Mouse (Mus musculus) spleen, adult 18-20 months (tissue): ENCODE data around the gene Casq2.

Source experiments
- DNase-seq, 2 experiments: peaks; one replicate each; pipeline ENCODE4 v3.0.0; 2022; ENCODE audit warnings: mixed read lengths in 2 of 2

Casq2 gene

DNA sequence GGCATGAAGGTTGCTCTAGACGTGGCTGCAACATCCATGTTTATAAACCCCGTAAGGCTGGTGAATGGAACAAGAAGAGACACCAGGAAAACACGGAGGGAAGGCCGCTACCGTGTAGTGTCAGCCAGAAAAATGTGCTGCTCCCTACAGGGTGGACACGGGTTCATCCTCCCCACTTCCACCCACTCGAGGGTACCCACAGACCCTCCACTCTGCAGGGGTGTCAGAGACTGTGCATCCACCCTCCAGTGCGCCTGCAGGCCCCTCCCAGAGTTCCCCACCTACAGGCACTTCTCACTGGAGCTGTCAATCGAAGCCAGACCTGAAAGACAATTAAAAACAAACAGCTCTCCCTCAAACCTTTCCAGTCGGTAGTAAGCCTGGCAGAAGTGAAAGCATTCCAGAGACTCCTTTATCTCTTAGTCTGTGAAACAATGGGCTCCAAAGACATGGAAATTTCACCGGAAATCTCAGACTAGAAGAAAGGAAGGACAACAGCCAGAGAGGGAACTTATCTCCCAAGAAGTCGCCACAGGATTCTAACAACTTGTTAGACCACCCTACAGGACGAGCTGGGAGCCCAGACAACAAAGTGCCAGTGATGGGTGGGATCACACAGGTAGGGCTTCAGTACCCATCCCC, 2.5 kb upstream of the Casq2 start:
- DNase-seq: no peak

DNA sequence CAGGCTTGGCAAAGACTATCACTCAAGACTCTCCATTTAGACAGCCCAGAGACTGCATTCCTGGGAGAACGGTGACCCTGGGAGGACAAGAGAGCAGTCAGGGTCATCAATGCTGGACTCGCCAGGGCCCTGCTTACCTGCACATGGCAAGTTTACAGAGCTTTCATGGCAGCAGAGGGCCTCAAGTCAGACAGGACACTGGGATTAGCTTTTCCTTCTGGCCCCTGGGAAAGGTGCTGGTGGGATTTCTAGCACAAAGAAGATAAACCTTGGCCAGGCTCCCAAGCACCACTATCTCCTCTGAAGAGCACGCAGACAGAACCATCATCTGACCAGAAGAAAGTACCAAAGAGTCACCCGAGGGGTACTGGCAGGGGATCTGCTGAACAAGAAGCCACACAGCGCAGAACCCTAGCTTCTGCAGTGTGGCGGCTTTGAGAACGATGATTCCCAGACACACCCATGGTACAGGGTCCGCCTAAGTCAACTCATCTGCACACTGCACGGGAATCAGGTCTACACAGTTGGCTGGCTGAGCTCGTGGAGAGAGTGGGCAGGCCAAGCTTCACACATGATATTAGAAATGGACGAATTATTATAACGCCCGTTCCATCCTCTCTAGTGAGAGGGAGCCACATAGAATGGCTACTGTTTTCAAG, 1.3 kb upstream of the Casq2 start:
- DNase-seq: no peak

DNA sequence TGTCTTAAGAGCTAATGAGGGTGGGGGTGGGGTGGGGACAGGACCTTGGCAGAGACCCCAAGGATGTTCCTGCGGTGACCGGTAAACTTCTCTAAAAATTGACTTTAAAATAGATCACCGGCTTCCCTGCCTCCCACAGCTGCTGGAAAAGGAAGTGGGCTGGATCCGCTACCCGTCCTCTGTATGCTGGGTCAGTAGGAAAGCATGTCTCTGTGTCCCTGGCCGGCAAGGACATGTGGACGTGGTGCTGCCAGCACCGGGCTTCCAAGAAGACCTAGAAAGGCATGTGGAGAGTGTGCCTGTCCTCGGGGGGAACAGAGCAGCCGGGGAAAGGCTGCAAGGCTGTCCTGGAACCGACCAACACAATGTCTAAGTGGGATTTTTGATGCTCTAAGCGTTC, 496 bp upstream of the Casq2 start:
- no peak for DNase-seq

DNA sequence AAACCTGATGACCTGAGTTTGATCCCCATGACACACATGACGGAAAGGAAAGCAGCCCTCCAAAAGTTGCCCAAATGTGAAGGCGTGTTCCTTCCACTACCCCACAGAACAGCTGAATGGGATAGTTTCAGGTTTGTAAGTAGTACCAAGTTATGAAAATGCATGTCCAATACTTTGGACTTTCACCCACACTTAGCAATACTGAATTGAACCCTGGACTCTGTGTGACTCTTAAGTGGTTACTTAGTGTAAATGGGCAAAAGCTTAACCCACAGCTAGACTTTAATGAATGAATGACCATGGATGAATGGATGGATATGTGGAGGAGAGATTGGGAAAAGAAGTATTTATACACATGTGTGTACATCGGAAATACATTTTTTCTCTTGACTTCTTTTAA, 8.6 kb downstream of the Casq2 start:
- no peak for DNase-seq

DNA sequence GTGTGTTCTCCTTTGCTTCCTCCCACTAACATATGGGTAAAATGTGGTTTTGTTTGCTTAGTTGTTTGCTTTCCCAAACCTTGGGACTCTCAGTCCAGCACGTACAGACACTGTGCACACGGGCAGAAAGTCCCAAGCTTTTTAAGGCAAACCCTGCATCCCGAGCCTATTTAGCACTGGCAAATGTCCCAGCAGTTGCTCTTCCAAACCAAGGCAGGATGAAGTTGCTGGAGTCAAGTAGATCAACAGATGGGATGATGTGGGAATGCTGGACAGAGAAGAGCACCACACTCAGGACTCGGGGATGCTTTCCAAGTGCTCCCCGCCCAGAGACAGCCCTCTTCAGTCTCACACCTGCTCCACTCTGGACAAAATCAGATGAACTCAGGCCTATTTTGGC, 9.2 kb downstream of the Casq2 start:
- DNase-seq: no peak

DNA sequence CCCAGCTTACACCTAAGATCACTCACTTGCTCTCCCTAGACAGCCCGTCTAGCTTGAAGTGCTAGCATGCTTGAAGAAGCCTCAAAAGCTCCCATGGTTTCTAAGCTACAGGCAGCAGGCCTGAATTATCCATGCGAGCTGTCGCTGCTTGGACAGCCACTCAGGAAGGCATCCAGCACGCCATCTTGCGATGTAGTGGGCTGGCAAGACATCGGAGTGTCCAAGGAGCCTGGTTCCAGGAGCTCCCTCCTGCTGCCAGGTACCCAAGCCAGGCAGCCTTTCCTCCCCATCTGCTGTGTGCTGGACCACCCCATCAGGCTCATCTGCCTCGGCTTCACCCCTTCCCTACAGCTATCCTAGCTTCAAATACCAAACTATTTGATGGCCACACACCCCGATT, 10.2 kb downstream of the Casq2 start:
- DNase-seq: no peak

DNA sequence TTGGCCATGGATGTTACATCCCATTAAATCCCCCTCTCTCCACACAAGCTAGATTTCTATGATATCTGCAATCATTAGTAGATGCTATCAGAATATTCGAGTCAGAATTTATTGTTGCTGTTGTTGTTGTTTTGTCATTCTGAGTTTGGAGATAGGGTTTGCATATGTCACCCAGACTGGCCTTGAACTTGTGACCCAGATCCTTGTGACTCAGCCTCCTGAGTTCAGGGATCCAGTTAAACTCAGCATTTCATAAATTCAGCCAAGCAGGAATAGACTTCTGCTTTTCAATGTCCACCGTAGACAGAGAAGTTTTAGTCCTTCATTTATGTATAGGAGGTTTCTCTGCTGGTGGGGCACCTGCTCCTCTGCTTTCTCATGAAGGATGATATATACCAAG, 10.8 kb downstream of the Casq2 start:
- no peak for DNase-seq

DNA sequence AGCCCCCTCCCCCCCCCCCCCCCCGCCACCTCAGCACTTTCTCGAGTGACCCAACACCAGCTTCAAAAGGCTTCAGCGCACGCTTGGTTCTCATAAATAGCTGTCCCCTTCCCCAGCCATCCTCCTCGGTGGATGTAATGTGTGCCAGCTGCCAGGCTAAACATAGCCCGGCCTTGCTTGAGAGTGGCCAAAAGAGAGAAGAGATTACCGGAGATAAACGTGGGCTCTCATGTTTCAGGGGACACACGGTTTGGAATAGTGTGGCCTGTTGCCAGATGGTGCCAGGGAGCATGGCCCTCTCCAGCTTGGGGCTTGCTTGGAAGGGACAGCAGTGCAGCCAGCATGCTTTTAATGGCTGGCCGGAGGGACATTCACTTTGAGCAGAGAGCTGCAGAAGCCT, 13.0 kb downstream of the Casq2 start:
- DNase-seq: no peak

DNA sequence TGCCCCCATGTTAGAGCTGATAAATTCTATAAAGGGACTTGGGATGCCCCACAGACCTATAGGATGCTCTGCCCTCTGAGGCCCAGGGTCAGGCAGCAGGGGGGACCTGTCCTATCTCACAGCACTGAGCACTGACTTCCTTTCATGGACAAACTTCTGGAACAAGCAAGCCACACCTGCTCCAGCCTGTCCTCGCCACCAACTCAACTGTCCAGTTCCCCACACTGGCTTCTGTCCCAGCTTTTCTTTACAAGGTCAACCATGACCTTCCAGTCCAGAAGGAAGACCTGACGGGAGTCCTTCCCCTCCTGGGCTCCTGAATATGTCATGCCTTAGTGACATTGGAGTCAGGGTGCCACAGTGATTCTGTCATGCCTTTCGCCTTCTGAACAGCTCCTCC, 13.6 kb downstream of the Casq2 start:
- no peak for DNase-seq

DNA sequence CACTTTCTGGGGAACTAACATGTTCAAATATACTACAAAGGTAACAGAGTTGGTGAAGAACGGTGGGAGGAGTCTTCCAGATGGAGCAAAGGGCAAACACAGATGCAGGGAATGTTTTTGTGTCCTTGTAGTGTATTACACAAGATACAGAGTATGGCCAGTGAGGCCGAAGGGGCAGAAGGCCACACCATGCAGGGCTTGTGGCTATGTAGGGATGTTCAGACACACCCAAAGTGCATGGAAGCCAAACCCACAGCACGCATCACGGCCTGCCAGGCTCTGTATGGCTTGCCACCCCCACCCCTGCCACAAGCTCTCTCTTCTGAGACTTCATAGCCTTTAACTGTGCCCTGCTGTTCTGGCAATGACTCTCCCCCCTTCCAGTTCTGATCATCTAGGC, 15.2 kb downstream of the Casq2 start:
- no peak for DNase-seq

DNA sequence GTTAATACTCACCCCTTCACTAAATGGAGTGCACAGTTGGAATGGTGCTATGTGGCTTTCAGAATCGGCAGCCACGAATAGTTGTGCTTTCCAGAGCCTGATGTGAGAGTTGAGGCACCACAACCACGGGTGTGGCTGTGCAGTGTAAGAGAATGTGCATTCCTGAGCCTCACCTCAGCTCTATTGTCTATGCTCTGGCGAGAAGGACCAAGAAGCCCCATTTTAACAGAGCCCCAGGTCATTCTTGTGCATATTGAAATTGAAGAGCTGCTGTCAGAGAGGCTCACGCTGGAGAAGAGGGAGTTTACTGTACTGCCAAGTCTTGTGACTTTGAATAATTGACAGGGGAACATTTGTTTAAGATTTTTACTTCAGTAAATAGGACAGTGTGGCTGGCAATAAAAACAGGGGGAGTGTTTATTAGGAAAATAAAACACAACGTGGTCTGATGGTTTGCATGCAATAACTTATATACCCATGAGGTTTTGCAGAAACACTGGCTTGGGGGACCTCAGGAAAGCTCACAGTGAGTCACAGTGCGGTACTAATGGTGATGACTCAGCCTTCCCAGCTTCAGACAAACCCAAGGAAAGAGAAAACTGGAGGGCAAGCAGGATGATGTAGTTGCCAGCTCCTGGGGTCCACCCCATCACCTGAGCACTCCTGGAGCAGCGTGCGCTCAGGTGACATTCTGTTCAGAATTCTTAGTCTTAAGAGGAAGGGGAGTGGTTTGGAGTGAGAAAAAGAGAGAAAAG, 17.8 kb downstream of the Casq2 start:
- no peak for DNase-seq

DNA sequence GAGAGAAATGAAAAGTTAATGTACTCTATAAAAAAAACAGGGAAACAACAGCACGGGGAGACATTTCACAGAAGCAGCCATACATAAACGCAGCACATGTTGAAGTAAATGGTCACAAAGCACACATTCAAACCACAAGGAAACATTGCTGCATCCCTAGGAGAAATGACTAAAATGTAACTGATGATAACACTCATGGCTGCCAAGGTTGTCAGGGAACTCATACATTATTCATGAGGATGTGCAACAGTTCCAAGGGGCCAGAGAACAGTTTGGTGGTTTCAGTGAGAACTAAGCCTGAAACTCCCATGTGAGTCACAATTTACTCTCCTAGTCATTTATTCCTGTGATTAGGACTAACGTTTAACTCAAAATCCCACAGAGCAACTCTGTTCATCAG, 22.0 kb downstream of the Casq2 start:
- no peak for DNase-seq

DNA sequence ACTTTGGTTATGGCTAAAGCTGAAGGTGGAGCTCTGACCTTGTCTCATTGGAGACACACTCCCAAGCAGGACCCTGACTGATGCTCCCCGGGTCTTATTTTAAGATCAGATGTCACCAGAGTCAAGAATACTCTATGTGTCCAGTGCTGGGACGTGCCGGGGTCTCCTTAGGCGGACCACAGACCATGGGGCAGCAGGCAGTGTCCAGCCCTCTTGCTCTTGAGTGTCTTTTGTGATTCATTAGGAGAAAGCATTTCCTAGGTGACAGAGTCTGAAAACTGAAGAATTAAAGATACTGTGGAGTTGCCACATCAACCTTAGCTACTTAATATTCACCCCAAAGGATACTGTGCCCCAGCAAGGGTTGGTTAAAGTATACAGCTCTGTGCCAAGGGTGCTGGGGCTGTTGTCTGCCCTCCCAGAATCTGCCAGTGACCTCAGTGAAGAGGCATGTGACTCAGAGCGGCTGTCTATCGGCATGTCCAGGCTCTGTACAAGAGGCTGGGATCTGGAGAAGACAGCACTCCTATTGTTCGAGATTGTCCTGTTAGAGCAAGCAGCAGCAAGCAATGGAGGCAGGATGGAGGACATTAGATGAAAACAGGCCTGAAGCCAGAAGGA, 25.9 kb downstream of the Casq2 start:
- DNase-seq: no peak

DNA sequence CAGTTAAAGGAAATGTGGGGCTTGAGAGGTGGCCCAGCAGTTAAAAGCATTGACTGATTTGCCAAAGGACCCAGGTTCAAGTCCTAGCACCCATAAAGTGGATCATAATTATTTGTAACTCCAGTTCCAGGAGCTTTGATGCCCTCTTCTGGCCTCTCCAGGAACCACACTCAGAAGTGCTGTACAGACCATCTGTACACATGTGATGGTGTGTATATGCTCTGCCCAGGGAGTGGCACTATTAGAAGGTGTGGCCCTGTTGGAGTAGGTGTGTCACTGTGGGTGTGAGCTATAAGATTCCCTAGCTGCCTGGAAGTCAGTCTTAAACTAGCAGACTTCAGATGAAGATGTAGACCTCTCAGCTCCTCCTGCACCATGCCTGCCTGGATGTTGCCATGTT, 34.7 kb downstream of the Casq2 start:
- DNase-seq: no peak

DNA sequence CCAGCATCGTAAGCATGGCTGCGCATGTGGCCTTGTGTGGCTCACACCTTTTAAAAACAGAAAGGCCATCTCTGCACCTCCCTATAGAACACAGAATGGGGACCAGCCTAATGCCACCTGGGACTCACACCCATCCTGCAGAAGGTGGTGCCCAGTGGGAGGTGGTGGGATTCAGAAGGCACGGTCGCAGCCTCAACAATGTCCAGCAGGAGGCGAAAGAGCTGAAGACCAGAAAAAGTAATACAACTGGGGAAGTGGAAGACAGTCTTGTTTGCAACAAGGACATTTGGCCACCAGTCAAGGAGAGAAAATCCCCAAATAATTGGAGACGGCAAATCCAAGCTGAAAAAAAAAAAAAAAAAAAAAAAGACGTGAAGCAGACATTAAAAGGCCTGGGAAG, 35.8 kb downstream of the Casq2 start:
- no peak for DNase-seq

DNA sequence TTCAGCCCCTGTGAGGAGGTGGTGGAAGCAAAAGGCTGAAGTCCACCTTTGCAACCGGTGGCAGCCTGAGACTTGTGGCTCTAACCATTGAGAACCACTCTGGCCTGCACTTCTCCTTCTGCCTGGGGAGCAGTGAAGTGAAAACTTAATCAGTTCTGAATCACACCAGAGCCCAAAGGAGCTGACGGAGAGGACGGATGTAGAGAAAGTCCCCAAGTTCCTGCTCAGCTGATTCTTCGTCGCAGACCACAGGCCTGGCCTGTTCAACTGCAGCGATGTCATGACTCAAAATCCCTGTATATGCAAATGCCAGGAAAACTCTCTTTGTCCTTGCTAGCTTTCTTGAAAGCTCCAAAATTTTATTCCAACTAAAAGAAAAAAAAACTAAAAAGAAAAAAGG, 37.4 kb downstream of the Casq2 start:
- no peak for DNase-seq

DNA sequence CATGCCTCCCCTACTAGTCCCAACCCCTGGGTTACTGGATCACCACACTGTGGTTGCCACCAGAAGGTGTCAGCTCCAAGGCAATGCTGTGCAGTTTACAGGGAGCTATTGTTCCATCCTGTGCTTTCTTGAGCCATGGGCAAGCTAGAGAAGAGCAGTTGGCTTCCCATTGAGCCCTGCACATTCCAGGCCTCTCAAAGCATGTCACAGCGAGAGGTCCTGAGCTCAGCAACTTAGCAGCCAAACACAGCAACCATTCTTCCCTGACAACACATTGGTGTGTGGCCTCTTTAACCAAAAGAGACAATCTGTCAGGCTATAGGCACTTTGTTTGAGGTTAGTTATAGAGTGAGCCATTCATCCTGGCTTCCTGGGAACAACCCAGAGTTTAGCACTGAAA, 39.3 kb downstream of the Casq2 start:
- DNase-seq: no peak

DNA sequence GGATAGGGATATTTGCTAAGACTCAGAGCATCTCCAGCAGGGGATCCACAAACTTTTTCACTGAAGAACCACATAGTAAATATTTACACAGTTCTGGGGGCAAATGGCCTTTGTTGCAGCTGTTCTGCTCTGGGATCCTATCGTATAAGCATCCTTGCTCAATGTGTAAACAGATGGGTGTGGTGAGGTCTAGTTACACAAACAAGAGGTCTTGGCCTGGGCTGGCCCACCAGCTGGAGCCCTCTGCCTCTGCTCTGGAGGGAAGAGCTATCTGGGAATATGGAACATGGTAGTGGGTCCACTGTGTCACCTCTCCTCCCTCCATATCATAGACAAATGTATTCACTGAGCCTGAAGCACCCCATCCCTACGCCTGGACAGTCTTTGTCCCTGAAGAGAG, 40.9 kb downstream of the Casq2 start:
- DNase-seq: no peak

DNA sequence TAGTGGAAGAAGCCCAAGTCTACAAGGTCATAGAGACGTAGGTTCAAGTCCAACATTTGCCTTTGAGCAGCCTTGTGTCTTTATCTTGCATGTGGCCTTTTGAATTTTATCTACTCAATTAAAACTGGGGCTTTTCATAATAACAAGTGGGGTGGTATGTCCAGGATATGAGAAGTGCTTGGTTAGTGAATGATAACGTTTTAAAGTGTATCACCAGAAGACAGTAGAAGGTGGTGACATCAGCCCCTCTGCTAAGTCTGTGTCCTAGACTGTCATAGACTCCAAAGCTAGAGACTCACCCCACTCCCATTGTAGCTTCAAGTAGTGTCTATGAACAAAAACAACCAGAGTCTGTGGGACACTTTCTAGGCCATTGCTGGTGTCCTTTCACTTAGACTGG, 42.0 kb downstream of the Casq2 start:
- no peak for DNase-seq

DNA sequence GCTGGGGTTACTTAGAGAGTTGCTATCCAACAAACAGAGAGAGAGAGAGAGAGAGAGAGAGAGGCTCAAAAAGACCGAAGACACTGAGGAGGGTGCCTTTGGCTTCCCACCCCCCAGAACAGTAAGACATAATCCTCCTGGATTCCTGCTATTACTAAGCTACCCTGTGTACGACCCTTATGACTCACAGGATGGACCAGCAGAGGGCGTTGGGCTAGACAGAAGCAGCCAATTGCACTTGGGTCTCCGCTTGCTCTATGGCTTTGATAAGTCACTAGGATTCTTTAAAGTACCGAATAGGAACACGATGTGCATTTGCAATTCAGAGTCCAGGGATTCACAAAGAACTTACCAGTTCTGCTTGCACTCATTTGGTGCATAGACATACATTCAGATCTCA, 44.3 kb downstream of the Casq2 start:
- DNase-seq: no peak

DNA sequence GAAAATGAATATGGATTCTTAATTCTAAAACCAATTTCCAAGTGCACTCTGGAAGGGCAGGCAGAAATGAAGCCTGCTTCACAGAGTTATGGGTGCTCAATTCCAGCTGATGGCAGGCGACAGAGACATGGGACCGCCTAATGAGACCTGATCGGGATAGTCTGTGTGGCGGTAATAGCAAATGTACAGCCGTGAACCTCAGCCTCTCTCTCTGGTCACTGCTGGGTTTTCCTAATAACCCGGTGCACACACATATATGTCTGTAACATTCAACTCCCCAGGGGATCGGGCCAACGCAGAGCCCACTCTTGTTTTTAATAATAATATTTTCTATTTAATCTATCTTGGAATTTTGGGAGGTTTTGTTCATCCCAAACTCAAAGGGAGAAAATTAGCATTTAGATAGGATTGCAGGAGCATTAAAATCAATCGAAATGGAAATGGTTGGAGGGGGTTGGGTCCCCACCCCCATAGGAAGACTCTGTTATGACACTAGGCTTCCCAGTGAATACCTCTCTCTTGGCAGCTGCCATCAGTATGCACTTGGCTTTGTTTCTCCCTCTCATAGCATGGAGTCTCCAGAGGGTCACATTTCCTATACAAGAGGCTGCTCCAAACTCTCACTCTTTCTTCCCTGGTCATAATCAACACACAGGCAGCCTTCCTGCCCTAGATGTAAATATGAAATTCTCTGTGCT, 45.6 kb downstream of the Casq2 start:
- DNase-seq: no peak

DNA sequence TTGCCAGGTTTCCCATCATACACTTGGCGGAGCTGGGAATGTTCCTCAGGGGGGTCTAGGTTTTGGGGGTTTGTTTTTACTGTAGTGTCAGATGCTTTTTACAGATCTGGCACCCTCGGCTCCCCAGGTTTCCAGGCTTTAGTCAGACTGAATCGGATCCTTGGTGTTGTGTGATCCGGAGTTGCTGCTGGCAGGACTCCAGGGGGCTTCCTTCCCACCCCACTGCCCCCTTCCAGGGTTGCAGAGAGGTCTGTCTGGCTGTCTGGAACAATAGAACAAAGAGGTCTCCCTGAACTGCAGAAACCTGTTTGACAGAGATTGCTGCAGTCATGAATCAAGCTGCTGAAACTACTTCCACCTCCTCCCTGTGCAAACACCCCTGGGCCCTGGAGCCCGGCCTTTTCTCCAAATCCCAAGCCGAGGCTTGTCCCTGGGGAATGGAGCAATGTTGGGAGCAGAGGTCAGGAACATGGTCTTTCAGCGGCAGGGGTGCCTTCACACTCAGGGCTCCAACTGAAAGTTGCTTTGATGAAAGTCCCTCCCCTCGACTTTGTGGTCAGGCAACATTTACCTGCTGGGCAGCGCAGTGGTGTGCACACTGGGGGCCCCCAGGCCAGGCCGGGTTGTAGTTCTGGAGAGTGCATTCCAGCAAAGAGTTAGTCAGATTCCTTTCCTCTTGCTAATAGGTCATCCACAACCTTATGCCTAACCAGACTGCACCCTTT, 49.3 kb downstream of the Casq2 start:
- no peak for DNase-seq

DNA sequence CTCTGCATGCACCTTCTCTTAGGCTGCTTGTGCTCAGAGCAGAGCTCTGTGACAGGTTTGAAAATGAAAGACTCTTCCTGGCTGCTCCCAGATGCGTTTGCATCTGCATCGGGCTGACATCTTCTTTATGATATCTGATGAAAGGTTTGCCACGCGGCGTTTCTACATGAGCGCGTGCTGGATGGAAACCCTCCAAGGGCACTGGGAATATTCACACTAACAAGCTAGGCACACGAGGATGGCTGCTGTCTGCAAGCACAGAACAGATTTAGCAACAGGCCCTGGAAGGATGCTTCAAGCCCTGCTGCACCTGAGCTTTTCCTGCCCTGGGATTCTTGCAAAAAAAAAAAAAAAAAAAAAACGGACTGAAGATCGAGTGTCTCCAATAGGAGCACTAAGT, 50.9 kb downstream of the Casq2 start:
- no peak for DNase-seq
